Mouse (Mus musculus) gastrocnemius, adult 8-10 months (tissue): ENCODE results near the gene Sfrp2. TPM values are rescaled to one million over a fixed set of nuclear protein-coding genes. Genes with fewer than 3 reads are reported as not detected.

Experiments
- total RNA-seq, 4 experiments: library from RNA; stranded (reverse); gene quantifications; 2 replicates each; pipeline ENCODE4 v1.2.4; 2022

Sfrp2 gene
- total RNA-seq, 4 experiments from 2014 or later, result 0.27 to 2.2 (median 1.4) TPM

Other genes with a start within 250 kb of the Sfrp2 start
- under 1 TPM; 0.12 to 0.70 (median 0.37) TPM for gene Tlr2, start 75.4 kb downstream of the Sfrp2 start, total RNA-seq